Mouse (Mus musculus) MEL (cell line): Measurements from ENCODE around the gene Cacybp. TPM values are rescaled to one million over a fixed set of nuclear protein-coding genes. Genes with fewer than 3 reads are reported as not detected.

Source experiments
- DNase-seq: peaks from one replicate; pipeline ENCODE4 v3.0.0; 2011; ENCODE audit warnings: low read depth, low spot score
- H3K27ac ChIP-seq: 2 replicates; pipeline ENCODE4 v1.5.1; 2012; ENCODE audit warnings: low read depth, mild to moderate bottlenecking, control low read depth, low read length, moderate library complexity; ENCODE audit not compliant: control insufficient read depth
- H3K27me3 ChIP-seq, 2 experiments: fragments of 150-350 bp in 1 of 2; sonication (generic) in 1 of 2; 2 replicates each; pipeline ENCODE4 v1.6.1; 2012; ENCODE audit warnings: low read length in 2 of 2, mild to moderate bottlenecking in 2 of 2, improper control_type of control experiment in 1 of 2, moderate library complexity in 1 of 2; ENCODE audit not compliant: insufficient read depth in 2 of 2, control insufficient read depth in 1 of 2
- H3K36me3 ChIP-seq, 2 experiments: 2 replicates each; pipeline ENCODE4 v1.6.1; 2012 to 2014; ENCODE audit warnings: low read length in 2 of 2, improper control_type of control experiment in 1 of 2, inconsistent platforms in 1 of 2, mild to moderate bottlenecking in 1 of 2; ENCODE audit not compliant: insufficient read depth in 2 of 2, control insufficient read depth in 1 of 2
- H3K4me1 ChIP-seq, 2 experiments: fragments of 150-350 bp in 1 of 2; sonication (generic) in 1 of 2; 2 replicates each; pipeline ENCODE4 v1.6.1; 2012; ENCODE audit warnings: low read length in 2 of 2, improper control_type of control experiment in 1 of 2, mild to moderate bottlenecking in 1 of 2; ENCODE audit not compliant: insufficient read depth in 2 of 2, control insufficient read depth in 1 of 2
- H3K4me3 ChIP-seq, 2 experiments: fragments of 150-350 bp in 1 of 2; sonication (generic) in 1 of 2; 2 replicates each; pipeline ENCODE4 v1.5.1; 2012; ENCODE audit warnings: low read depth in 2 of 2, low read length in 2 of 2, mild to moderate bottlenecking in 2 of 2, moderate library complexity in 2 of 2, control low read depth in 1 of 2, improper control_type of control experiment in 1 of 2; ENCODE audit not compliant: control insufficient read depth in 1 of 2, insufficient read depth in 1 of 2
- H3K79me2 ChIP-seq: 2 replicates; pipeline ENCODE4 v1.6.1; 2012; ENCODE audit warnings: mild to moderate bottlenecking, low read length, moderate library complexity; ENCODE audit not compliant: control insufficient read depth, poor library complexity, insufficient read depth
- H3K9ac ChIP-seq: 2 replicates; pipeline ENCODE4 v1.6.1; 2012; ENCODE audit warnings: low read depth, mild to moderate bottlenecking, control low read depth, low read length, moderate library complexity; ENCODE audit not compliant: control insufficient read depth, poor library complexity, severe bottlenecking
- H3K9me3 ChIP-seq: fragments of 150-350 bp; sonication (generic); replicated peaks from 2 replicates; pipeline ENCODE4 v1.6.1; 2012; ENCODE audit warnings: mild to moderate bottlenecking, low read length, improper control_type of control experiment, moderate library complexity; ENCODE audit not compliant: insufficient read depth
- BHLHE40 ChIP-seq: IDR thresholded peaks from 2 replicates; pipeline ENCODE4 v1.6.1; 2012; ENCODE audit warnings: low read depth, mild to moderate bottlenecking, inconsistent platforms, low read length, improper control_type of control experiment, borderline replicate concordance
- CHD1 ChIP-seq: IDR thresholded peaks from 2 replicates; pipeline ENCODE4 v1.6.1; 2012; ENCODE audit warnings: low read depth, mild to moderate bottlenecking, inconsistent platforms, low read length, improper control_type of control experiment
- CHD2 ChIP-seq: IDR thresholded peaks from 2 replicates; pipeline ENCODE4 v1.6.1; 2011; ENCODE audit warnings: low read length, improper control_type of control experiment
- E2F4 ChIP-seq: IDR thresholded peaks from 2 replicates; pipeline ENCODE4 v1.6.1; 2011; ENCODE audit warnings: low read depth, low read length, improper control_type of control experiment, borderline replicate concordance
- ELF1 ChIP-seq: IDR thresholded peaks from 2 replicates; pipeline ENCODE4 v1.6.1; 2014; ENCODE audit warnings: low read depth, mild to moderate bottlenecking, inconsistent platforms, low read length, improper control_type of control experiment, moderate library complexity
- EP300 ChIP-seq, 2 experiments: IDR thresholded peaks; 2 replicates each; pipeline ENCODE4 v1.6.1; 2011; ENCODE audit warnings: improper control_type of control experiment in 2 of 2, low read length in 2 of 2, low read depth in 1 of 2, mild to moderate bottlenecking in 1 of 2
- ETS1 ChIP-seq: IDR thresholded peaks from 2 replicates; pipeline ENCODE4 v1.6.1; 2012; ENCODE audit warnings: low read depth, mild to moderate bottlenecking, inconsistent platforms, low read length, improper control_type of control experiment, moderate library complexity
- GABPA ChIP-seq: IDR thresholded peaks from 2 replicates; pipeline ENCODE4 v1.6.1; 2012; ENCODE audit warnings: low read depth, mild to moderate bottlenecking, inconsistent platforms, low read length, improper control_type of control experiment, moderate library complexity
- GATA1 ChIP-seq: IDR thresholded peaks from 2 replicates; pipeline ENCODE4 v1.6.1; 2011; ENCODE audit warnings: low read depth, low read length, improper control_type of control experiment
- HCFC1 ChIP-seq: IDR thresholded peaks from 2 replicates; pipeline ENCODE4 v1.6.1; 2012; ENCODE audit warnings: low read depth, mild to moderate bottlenecking, inconsistent platforms, low read length, improper control_type of control experiment, moderate library complexity
- JUND ChIP-seq: IDR thresholded peaks from 2 replicates; pipeline ENCODE4 v1.6.1; 2011; ENCODE audit warnings: low read depth, mild to moderate bottlenecking, improper control_type of control experiment, low read length
- KAT2A ChIP-seq: conservative IDR thresholded peaks from 2 replicates; pipeline ENCODE4 v1.6.1; 2012; ENCODE audit warnings: low read depth, low read length, improper control_type of control experiment, inconsistent platforms
- MAFK ChIP-seq: IDR thresholded peaks from 2 replicates; pipeline ENCODE4 v1.6.1; 2011; ENCODE audit warnings: low read depth, mild to moderate bottlenecking, low read length, improper control_type of control experiment, borderline replicate concordance
- MAX ChIP-seq: IDR thresholded peaks from 2 replicates; pipeline ENCODE4 v1.6.1; 2011; ENCODE audit warnings: low read length, improper control_type of control experiment
- MEF2A ChIP-seq: IDR thresholded peaks from 2 replicates; pipeline ENCODE4 v1.6.1; 2014; ENCODE audit warnings: low read depth, mild to moderate bottlenecking, inconsistent platforms, low read length, improper control_type of control experiment; ENCODE audit not compliant: poor library complexity, insufficient replicate concordance, severe bottlenecking; ENCODE audit errors: extremely low read depth
- MYB ChIP-seq: IDR thresholded peaks from 2 replicates; pipeline ENCODE4 v1.6.1; 2011; ENCODE audit warnings: mild to moderate bottlenecking, low read depth, low read length, improper control_type of control experiment
- MYC ChIP-seq: IDR thresholded peaks from 2 replicates; pipeline ENCODE4 v1.6.1; 2011; ENCODE audit warnings: low read depth, mild to moderate bottlenecking, low read length, improper control_type of control experiment, moderate library complexity
- NELFE ChIP-seq: IDR thresholded peaks from 2 replicates; pipeline ENCODE4 v1.6.1; 2011; ENCODE audit warnings: low read depth, low read length, improper control_type of control experiment
- NRF1 ChIP-seq: IDR thresholded peaks from 2 replicates; pipeline ENCODE4 v1.6.1; 2014; ENCODE audit warnings: low read depth, mild to moderate bottlenecking, inconsistent platforms, low read length, improper control_type of control experiment, moderate library complexity; ENCODE audit not compliant: poor library complexity, insufficient read depth, severe bottlenecking
- POLR2A ChIP-seq, 2 experiments: IDR thresholded peaks; 2 replicates each; pipeline ENCODE4 v1.6.1; 2011 to 2012; ENCODE audit warnings: low read length in 2 of 2, mild to moderate bottlenecking in 2 of 2, control low read depth in 1 of 2, improper control_type of control experiment in 1 of 2, low read depth in 1 of 2, moderate library complexity in 1 of 2; ENCODE audit not compliant: control insufficient read depth in 1 of 2, insufficient read depth in 1 of 2, poor library complexity in 1 of 2
- POLR2AphosphoS2 ChIP-seq: IDR thresholded peaks from 2 replicates; pipeline ENCODE4 v1.6.1; 2011; ENCODE audit warnings: low read length, improper control_type of control experiment
- POLR2AphosphoS5 ChIP-seq: IDR thresholded peaks from 2 replicates; pipeline ENCODE4 v1.6.1; 2012; ENCODE audit warnings: low read depth, borderline replicate concordance, mild to moderate bottlenecking, inconsistent platforms, low read length, moderate library complexity, mixed read lengths
- RCOR1 ChIP-seq: IDR thresholded peaks from 2 replicates; pipeline ENCODE4 v1.6.1; 2012; ENCODE audit warnings: low read depth, mild to moderate bottlenecking, inconsistent platforms, low read length, improper control_type of control experiment
- SIN3A ChIP-seq: IDR thresholded peaks from 2 replicates; pipeline ENCODE4 v1.6.1; 2012; ENCODE audit warnings: low read length, improper control_type of control experiment, inconsistent platforms
- SMC3 ChIP-seq: IDR thresholded peaks from 2 replicates; pipeline ENCODE4 v1.6.1; 2011; ENCODE audit warnings: low read depth, low read length, improper control_type of control experiment
- TAL1 ChIP-seq: IDR thresholded peaks from 2 replicates; pipeline ENCODE4 v1.6.1; 2012; ENCODE audit warnings: mild to moderate bottlenecking, inconsistent platforms, low read length, moderate library complexity, mixed read lengths
- TBP ChIP-seq: IDR thresholded peaks from 2 replicates; pipeline ENCODE4 v1.8.0; 2011; ENCODE audit warnings: low read depth, low read length, improper control_type of control experiment
- TCF12 ChIP-seq: IDR thresholded peaks from 2 replicates; pipeline ENCODE4 v1.6.1; 2014; ENCODE audit warnings: low read depth, mild to moderate bottlenecking, inconsistent platforms, low read length, improper control_type of control experiment, moderate library complexity
- USF1 ChIP-seq: IDR thresholded peaks from 2 replicates; pipeline ENCODE4 v1.6.1; 2014; ENCODE audit warnings: low read depth, mild to moderate bottlenecking, inconsistent platforms, low read length, improper control_type of control experiment, moderate library complexity
- USF2 ChIP-seq, 2 experiments: IDR thresholded peaks; 2 replicates each; pipeline ENCODE4 v1.6.1; 2011 to 2012; ENCODE audit warnings: improper control_type of control experiment in 2 of 2, low read length in 2 of 2, borderline replicate concordance in 1 of 2, inconsistent platforms in 1 of 2, low read depth in 1 of 2, mild to moderate bottlenecking in 1 of 2; ENCODE audit not compliant: insufficient read depth in 1 of 2
- ZC3H11A ChIP-seq: IDR thresholded peaks from 2 replicates; pipeline ENCODE4 v1.6.1; 2012; ENCODE audit warnings: low read depth, mild to moderate bottlenecking, inconsistent platforms, low read length, improper control_type of control experiment
- ZKSCAN1 ChIP-seq: IDR thresholded peaks from 2 replicates; pipeline ENCODE4 v1.6.1; 2012; ENCODE audit warnings: low read depth, mild to moderate bottlenecking, inconsistent platforms, low read length, improper control_type of control experiment, moderate library complexity
- ZMIZ1 ChIP-seq: IDR thresholded peaks from 2 replicates; pipeline ENCODE4 v1.6.1; 2012; ENCODE audit warnings: low read depth, mild to moderate bottlenecking, inconsistent platforms, low read length, improper control_type of control experiment, moderate library complexity
- ZNF384 ChIP-seq: IDR thresholded peaks from 2 replicates; pipeline ENCODE4 v1.6.1; 2012; ENCODE audit warnings: low read depth, mild to moderate bottlenecking, inconsistent platforms, low read length, improper control_type of control experiment
- polyA plus RNA-seq, 2 experiments: library from polyadenylated mRNA; stranded (reverse) in 1 of 2; unstranded in 1 of 2; fragments of >175 nt in 1 of 2; fragments of >200 nt in 1 of 2; gene quantifications; 2 replicates each; pipeline versions ENCODE4 v1.2.1 to v1.2.4; 2012; ENCODE audit warnings: low replicate concordance in 2 of 2, low read depth in 1 of 2; ENCODE audit not compliant: insufficient read length in 2 of 2, insufficient read depth in 1 of 2, missing spikeins in 1 of 2
- total RNA-seq: library from RNA; depleted of rRNA; stranded (reverse); fragments of 300-350 nt; gene quantifications from 2 replicates; pipeline ENCODE4 v1.2.3, GENCODE M21; 2012; rRNA removed

Gene Cacybp
- total RNA-seq (80.7 and 95.4 TPM in 2 replicates), polyA plus RNA-seq (100 to 1,000 TPM in 1 of 2 experiments, not detected in 1; 181 TPM)

GRCm38 (mm10) chr1:160212703-160213669, at the start of gene Cacybp:
Gene Cacybp (minus strand): TSS chr1:160212875.
- peaks cover 0 to 28% of the 10 kb centered on the region in 2 experiments; a peak in 3 of 4 replicates for H3K36me3 ChIP-seq
- H3K27ac ChIP-seq, result peak within 1 kb of the TSS; percentile 99
- peak within 1 kb of the TSS; percentile 86 to 96 for H3K4me3 ChIP-seq
- H3K9me3 ChIP-seq, result no peaks in the 10 kb centered on the region
- peaks cover 0 to 14% of the 10 kb centered on the region in 2 experiments; a peak in 2 of 4 replicates for H3K4me1 ChIP-seq
- DNase-seq, result peak; percentile 99
- H3K79me2 ChIP-seq, result peaks cover 36% of the 10 kb centered on the region
- no peaks in the 10 kb centered on the region for H3K27me3 ChIP-seq
- H3K9ac ChIP-seq, result peak within 1 kb of the TSS; percentile 97
- peak; percentile 93 for TF ChIP-seq CHD2
- TF ChIP-seq ETS1, result peak; percentile 51; the same call in 1 of the 2 replicates
- TF ChIP-seq E2F4, result no peak
- TF ChIP-seq TAL1, result no peak
- TF ChIP-seq GATA1, result peak; percentile 16; the same call in 1 of the 2 replicates
- peak; percentile 90 for TF ChIP-seq ELF1
- peak; percentile 81 for TF ChIP-seq BHLHE40
- peak; percentile 95 for TF ChIP-seq NELFE
- peak; percentile 96 for TF ChIP-seq HCFC1
- TF ChIP-seq EP300 (IDR thresholded peaks at IDR 0.05; ENCODE audit: low read depth in 1 of 2, low read length in 2 of 2), result peak in 1 of 2 experiments; percentile 24; a peak in 1 of 4 replicates
- peak; percentile 61 to 96 for TF ChIP-seq POLR2A (IDR thresholded peaks at IDR 0.05; ENCODE audit: control insufficient read depth in 1 of 2, insufficient read depth in 1 of 2, low read depth in 1 of 2, low read length in 2 of 2, poor library complexity in 1 of 2)
- peak; percentile 87 for TF ChIP-seq MYC
- peak; percentile 87 for TF ChIP-seq SIN3A
- TF ChIP-seq MYB, result no peak
- TF ChIP-seq TBP, result peak; percentile 89
- TF ChIP-seq USF2 (IDR thresholded peaks at IDR 0.05; ENCODE audit: borderline replicate concordance in 1 of 2, insufficient read depth in 1 of 2, low read depth in 1 of 2, low read length in 2 of 2), result no peak
- TF ChIP-seq GABPA, result no peak
- TF ChIP-seq ZMIZ1, result peak; percentile 82
- peak; percentile 91 for TF ChIP-seq POLR2AphosphoS2
- no peak for TF ChIP-seq ZNF384
- TF ChIP-seq SMC3, result peak; percentile 33
- TF ChIP-seq MAFK, result no peak
- TF ChIP-seq TCF12, result peak; percentile 78
- TF ChIP-seq RCOR1, result peak; percentile 51; the same call in 1 of the 2 replicates
- no peak for TF ChIP-seq JUND
- peak; percentile 95 for TF ChIP-seq NRF1
- TF ChIP-seq CHD1, result 0 out of 2 replicates have a peak, but pooled peaks have one; percentile 68
- TF ChIP-seq ZC3H11A, result no peak
- no peak for TF ChIP-seq POLR2AphosphoS5
- TF ChIP-seq USF1, result peak; percentile 73
- peak; percentile 67 for TF ChIP-seq MAX
- TF ChIP-seq KAT2A, result peak; percentile 87
- TF ChIP-seq MEF2A, result peak; percentile 55; the same call in 1 of the 2 replicates
- TF ChIP-seq ZKSCAN1, result no peak
